Mouse (Mus musculus): ENCODE measurements at regions not wholly inside any gene's neighbourhood (a gene's known extent, or its start where the extent isn't known, plus 50 kb on each side); places are given as distances from the start of the nearest gene placed in this dataset.

DNA sequence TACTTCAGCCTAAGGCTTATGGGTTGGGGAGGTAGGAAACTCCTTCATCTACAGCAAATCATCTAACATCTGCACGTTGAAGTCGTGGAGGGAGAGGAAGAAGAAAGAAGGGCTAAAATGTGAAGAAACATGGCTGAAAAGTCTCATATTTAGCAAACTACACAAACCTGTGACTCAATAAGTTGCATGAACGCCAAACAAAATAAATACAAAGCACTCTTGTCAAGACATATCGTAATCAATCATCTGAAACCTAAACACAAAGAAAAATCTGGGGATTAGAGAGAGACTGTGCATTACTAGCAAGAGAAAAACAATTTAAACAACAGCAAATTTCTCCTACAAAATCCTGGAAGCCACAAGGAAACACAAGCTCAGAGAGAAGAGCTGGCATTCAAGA, 322.7 kb downstream of the Sorl1 start:
- Histone ChIP-seq H3K9me3 (ENCODE audit: control insufficient read depth, low read length) (no peaks in the 10 kb centered on the region), H3K27ac (ENCODE audit: low read depth, low read length) (no peak overlapping the region), H3K4me1 (ENCODE audit: control insufficient read depth, insufficient read depth, low read length) (peaks cover 4% of the 10 kb centered on the region; the same call in 1 of the 2 replicates), H3K36me3 (ENCODE audit: control insufficient read depth, insufficient read depth, low read length) (no peaks in the 10 kb centered on the region), H3K4me3 (ENCODE audit: low read depth, low read length) (no peak overlapping the region), H3K4me2 (ENCODE audit: low read depth) (no peak overlapping the region), H3K9ac (ENCODE audit: low read length) (no peak overlapping the region), H3K27me3 (ENCODE audit: control insufficient read depth, insufficient read depth, low read length) (no peaks in the 10 kb centered on the region)
- ATAC-seq (ENCODE audit: insufficient read depth, low FRiP score, low TSS enrichment) (no peak), DNase-seq (ENCODE audit: low spot score) (no peak)
- 91% methylated on average over 4 of the region's 4 CpGs for WGBS

DNA sequence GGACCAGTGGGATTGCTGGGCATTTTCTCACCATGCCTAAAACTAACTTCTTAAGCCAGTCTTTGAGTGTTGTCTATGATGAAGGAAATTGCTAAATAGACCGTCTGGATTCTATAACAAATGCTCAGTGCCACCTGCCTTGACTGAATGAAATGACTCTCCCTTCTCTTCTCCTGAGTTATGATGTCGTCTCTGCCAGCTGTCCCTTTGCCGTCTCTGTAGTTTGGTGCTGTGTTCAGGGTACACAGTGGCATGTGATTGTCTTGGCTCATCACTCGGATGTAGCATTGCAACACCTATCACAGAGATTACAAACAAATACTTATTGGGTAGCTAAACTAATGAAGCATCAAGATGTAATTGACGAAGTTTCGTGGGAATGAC, 331.3 kb downstream of the Sorl1 start:
- ATAC-seq (ENCODE audit: insufficient read depth, low FRiP score, low TSS enrichment) (no peak), DNase-seq (ENCODE audit: low spot score) (no peak)
- Histone ChIP-seq H3K27me3 (ENCODE audit: control insufficient read depth, insufficient read depth, low read length) (no peaks in the 10 kb centered on the region), H3K4me1 (ENCODE audit: control insufficient read depth, insufficient read depth, low read length) (no peaks in the 10 kb centered on the region), H3K9me3 (ENCODE audit: control insufficient read depth, low read length) (no peaks in the 10 kb centered on the region), H3K36me3 (ENCODE audit: control insufficient read depth, insufficient read depth, low read length) (no peaks in the 10 kb centered on the region), H3K4me3 (ENCODE audit: low read depth, low read length) (no peak overlapping the region), H3K9ac (ENCODE audit: low read length) (no peak overlapping the region), H3K27ac (ENCODE audit: low read depth, low read length) (no peak overlapping the region), H3K4me2 (ENCODE audit: low read depth) (no peak overlapping the region)
- 70% methylated on average over 6 of the region's 6 CpGs for WGBS

DNA sequence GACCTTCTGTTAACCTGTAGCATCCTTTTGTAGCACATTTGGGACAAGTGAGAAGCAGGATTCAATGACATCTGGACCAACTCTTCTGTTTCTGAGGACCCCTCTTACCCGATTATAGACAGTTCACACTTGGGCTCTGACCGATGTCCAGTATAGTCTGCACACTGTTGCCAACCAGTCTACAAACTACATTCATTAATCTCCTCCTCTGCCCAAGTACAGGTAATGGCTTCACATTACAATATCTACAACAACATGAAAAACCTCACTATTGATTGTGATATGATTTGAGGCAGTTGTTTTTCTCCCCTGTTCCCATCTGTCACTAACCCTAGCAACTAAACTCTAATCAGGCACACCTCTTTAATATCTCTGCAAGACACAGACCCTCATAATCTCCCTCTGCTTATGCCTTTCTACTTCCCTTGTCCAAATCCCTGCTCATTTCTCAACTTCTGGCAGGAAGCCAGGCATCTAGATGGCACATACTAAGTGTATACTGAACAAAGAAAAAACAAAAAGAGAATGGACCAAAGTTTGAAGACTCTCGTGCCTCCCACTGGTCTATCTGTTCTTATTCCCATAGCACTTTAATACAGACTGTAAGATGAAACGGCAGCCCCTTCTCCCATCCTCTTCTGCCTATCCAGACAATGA, 331.8 kb downstream of the Sorl1 start:
- no peak overlapping the region for H3K9ac ChIP-seq (ENCODE audit: low read length)
- H3K9me3 ChIP-seq (ENCODE audit: control insufficient read depth, low read length), result no peaks in the 10 kb centered on the region
- no peaks in the 10 kb centered on the region for H3K36me3 ChIP-seq (ENCODE audit: control insufficient read depth, insufficient read depth, low read length)
- H3K4me1 ChIP-seq (ENCODE audit: control insufficient read depth, insufficient read depth, low read length), result no peaks in the 10 kb centered on the region
- no peak overlapping the region for H3K4me2 ChIP-seq (ENCODE audit: low read depth)
- DNase-seq (ENCODE audit: low spot score), result no peak
- no peaks in the 10 kb centered on the region for H3K27me3 ChIP-seq (ENCODE audit: control insufficient read depth, insufficient read depth, low read length)
- WGBS, result 90% methylated on average over 4 of the region's 4 CpGs
- H3K4me3 ChIP-seq (ENCODE audit: low read depth, low read length), result no peak overlapping the region
- no peak for ATAC-seq (ENCODE audit: insufficient read depth, low FRiP score, low TSS enrichment)
- no peak overlapping the region for H3K27ac ChIP-seq (ENCODE audit: low read depth, low read length)

DNA sequence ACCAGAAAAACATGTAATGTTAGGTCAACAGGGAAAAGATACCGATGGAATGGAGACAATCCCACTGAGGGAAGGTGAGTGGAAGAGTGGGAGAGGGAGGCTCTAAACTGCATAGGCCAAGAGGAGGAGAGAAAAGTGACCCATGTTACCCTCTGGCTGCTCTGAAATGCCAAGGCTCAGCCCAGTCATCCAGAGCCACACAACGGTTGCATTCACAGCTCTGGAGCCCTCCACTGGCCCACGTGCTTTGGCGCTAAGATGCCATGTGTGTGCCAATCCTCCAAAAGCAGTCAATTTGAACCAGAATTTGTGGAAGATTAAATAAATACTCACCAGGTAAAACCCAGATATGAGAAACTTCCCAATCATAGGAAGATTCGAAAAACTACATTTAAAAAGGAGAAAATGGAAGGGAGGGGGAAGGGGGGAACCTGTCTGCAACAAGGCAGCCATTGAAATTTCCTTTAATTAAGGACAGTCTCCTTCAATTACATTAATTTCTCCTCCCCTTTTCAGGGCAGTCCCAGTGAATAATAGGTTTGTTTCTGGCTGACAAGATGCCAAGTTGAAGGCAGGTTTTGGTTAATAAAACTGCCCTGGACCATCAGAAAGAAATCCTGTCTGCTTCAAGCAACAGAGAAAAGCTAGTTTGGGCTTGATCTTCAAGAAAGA, 332.5 kb downstream of the Sorl1 start:
- H3K27me3 ChIP-seq (ENCODE audit: control insufficient read depth, insufficient read depth, low read length), result no peaks in the 10 kb centered on the region
- H3K9me3 ChIP-seq (ENCODE audit: control insufficient read depth, low read length), result no peaks in the 10 kb centered on the region
- ATAC-seq (ENCODE audit: insufficient read depth, low FRiP score, low TSS enrichment) (no peak), DNase-seq (ENCODE audit: low spot score) (no peak)
- H3K9ac ChIP-seq (ENCODE audit: low read length), result no peak overlapping the region
- no peak overlapping the region for H3K4me3 ChIP-seq (ENCODE audit: low read depth, low read length)
- no peak overlapping the region for H3K27ac ChIP-seq (ENCODE audit: low read depth, low read length)
- no peaks in the 10 kb centered on the region for H3K36me3 ChIP-seq (ENCODE audit: control insufficient read depth, insufficient read depth, low read length)
- no peaks in the 10 kb centered on the region for H3K4me1 ChIP-seq (ENCODE audit: control insufficient read depth, insufficient read depth, low read length)
- 92% methylated on average over 5 of the region's 5 CpGs for WGBS
- H3K4me2 ChIP-seq (ENCODE audit: low read depth), result no peak overlapping the region

DNA sequence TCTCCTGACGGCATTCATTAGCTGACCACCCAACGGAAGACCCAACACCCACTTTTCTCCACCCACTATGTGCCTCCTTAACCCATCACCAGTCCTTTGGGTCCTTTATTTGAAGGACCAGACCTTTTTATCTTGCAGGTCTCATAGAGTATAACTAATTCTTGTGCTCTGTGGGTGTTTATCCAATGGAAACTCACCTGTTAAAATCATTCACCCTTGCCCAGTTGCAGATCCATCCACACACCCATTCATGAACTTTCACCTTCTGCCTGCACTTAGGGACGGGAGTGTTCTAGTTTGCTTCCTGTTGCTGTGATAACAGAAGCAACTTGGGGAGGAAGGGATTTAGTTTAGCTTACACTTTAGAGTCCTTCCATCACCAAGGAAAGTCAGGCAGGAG, 339.0 kb downstream of the Sorl1 start:
- Histone ChIP-seq H3K9ac (ENCODE audit: low read length) (no peak overlapping the region), H3K27ac (ENCODE audit: low read depth, low read length) (no peak overlapping the region), H3K36me3 (ENCODE audit: control insufficient read depth, insufficient read depth, low read length) (no peaks in the 10 kb centered on the region), H3K4me3 (ENCODE audit: low read depth, low read length) (no peak overlapping the region), H3K27me3 (ENCODE audit: control insufficient read depth, insufficient read depth, low read length) (no peaks in the 10 kb centered on the region), H3K4me1 (ENCODE audit: control insufficient read depth, insufficient read depth, low read length) (no peaks in the 10 kb centered on the region), H3K4me2 (ENCODE audit: low read depth) (no peak overlapping the region), H3K9me3 (ENCODE audit: control insufficient read depth, low read length) (no peaks in the 10 kb centered on the region)
- ATAC-seq (ENCODE audit: insufficient read depth, low FRiP score, low TSS enrichment) (no peak), DNase-seq (ENCODE audit: low spot score) (no peak)
- WGBS, result 77% methylated on average over 3 of the region's 3 CpGs

DNA sequence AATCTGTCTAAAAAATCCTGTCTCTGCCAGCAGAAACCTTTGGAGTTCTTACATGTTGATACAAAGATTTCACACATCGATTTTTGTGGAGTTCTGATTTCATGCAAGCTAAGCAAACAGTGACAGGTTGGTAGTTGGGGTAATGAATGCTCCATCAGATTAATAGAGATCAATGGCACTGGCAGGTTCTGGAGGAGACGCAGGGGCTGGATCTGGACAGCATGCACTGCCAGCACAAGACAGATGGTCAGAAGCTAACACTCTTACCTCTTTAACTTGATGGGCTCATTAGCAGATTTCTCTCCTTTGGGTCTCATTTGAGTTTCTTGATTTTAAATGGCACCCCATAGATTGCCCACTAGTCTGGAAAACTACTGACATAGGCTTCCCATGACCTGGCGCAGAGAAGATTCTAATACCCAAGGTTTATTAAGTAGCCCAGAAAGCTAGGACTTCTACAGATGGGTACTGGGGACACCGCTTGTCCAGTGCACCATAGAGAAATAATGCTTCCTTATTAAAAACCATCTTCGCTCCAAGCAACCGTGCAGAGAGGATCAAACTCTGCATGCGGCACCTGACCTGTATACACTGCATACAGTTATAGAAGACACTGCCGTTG, 351.7 kb downstream of the Sorl1 start:
- no peak overlapping the region for H3K4me2 ChIP-seq (ENCODE audit: low read depth)
- 0 out of 2 replicates have a peak, but pooled peaks cover 2% of the 10 kb centered on the region for H3K9me3 ChIP-seq (ENCODE audit: control insufficient read depth, low read length)
- no peaks in the 10 kb centered on the region for H3K36me3 ChIP-seq (ENCODE audit: control insufficient read depth, insufficient read depth, low read length)
- H3K27ac ChIP-seq (ENCODE audit: low read depth, low read length), result no peak overlapping the region
- H3K4me3 ChIP-seq (ENCODE audit: low read depth, low read length), result no peak overlapping the region
- no peak for ATAC-seq (ENCODE audit: insufficient read depth, low FRiP score, low TSS enrichment)
- 91% methylated on average over 8 of the region's 8 CpGs for WGBS
- H3K9ac ChIP-seq (ENCODE audit: low read length), result no peak overlapping the region
- no peak for DNase-seq (ENCODE audit: low spot score)
- H3K4me1 ChIP-seq (ENCODE audit: control insufficient read depth, insufficient read depth, low read length), result no peaks in the 10 kb centered on the region
- no peaks in the 10 kb centered on the region for H3K27me3 ChIP-seq (ENCODE audit: control insufficient read depth, insufficient read depth, low read length)

DNA sequence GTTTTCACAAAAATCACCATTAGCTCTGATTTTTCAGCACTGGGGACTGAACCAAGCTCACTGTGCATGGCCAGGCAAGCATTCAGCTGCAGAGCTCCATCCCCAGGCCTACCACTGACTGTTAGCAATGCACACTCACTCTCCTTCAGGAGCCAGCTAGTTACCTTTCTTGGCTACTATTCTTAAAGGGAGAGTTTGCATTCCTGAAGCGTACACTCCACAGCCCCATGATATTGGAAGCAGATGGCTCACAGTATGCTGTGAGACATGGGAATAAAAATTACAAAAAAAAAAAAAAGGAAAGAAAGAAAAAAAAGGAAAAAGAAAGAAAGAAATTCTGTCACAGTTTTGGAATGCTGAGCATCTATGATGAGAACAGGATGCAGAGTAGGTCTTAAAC, 352.8 kb downstream of the Sorl1 start:
- 0 out of 2 replicates have a peak, but pooled peaks cover 2% of the 10 kb centered on the region for H3K9me3 ChIP-seq (ENCODE audit: control insufficient read depth, low read length)
- no peak for DNase-seq (ENCODE audit: low spot score)
- H3K4me2 ChIP-seq (ENCODE audit: low read depth), result no peak overlapping the region
- no peak for ATAC-seq (ENCODE audit: insufficient read depth, low FRiP score, low TSS enrichment)
- no peak overlapping the region for H3K27ac ChIP-seq (ENCODE audit: low read depth, low read length)
- H3K36me3 ChIP-seq (ENCODE audit: control insufficient read depth, insufficient read depth, low read length), result no peaks in the 10 kb centered on the region
- H3K9ac ChIP-seq (ENCODE audit: low read length), result no peak overlapping the region
- no peaks in the 10 kb centered on the region for H3K27me3 ChIP-seq (ENCODE audit: control insufficient read depth, insufficient read depth, low read length)
- H3K4me1 ChIP-seq (ENCODE audit: control insufficient read depth, insufficient read depth, low read length), result no peaks in the 10 kb centered on the region
- 89% methylated on average over 1 of the region's 1 CpGs for WGBS
- no peak overlapping the region for H3K4me3 ChIP-seq (ENCODE audit: low read depth, low read length)

DNA sequence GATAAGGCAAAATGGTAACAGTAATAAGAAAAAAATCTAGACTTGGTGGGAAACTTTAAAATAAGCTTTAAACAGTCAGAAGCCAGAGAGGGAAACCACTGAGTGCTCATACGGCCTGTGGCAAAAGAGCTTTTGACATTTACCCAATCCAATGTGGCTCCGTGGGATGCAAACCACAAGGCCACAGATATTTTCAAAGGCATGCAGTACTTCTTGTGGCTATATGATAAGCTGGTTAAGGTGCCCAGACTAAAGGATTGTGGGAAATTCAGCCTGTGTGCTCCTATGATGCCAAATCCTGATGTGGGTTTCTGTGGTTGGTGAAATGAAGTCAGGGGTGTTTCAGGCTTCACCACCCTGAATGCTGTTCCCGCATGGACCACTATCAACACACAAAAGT, 355.8 kb downstream of the Sorl1 start:
- DNase-seq (ENCODE audit: low spot score) (no peak), ATAC-seq (ENCODE audit: insufficient read depth, low FRiP score, low TSS enrichment) (no peak)
- no peak overlapping the region for H3K9ac ChIP-seq (ENCODE audit: low read length)
- H3K27me3 ChIP-seq (ENCODE audit: control insufficient read depth, insufficient read depth, low read length), result no peaks in the 10 kb centered on the region
- no peaks in the 10 kb centered on the region for H3K36me3 ChIP-seq (ENCODE audit: control insufficient read depth, insufficient read depth, low read length)
- H3K4me2 ChIP-seq (ENCODE audit: low read depth), result no peak overlapping the region
- H3K9me3 ChIP-seq (ENCODE audit: control insufficient read depth, low read length), result 0 out of 2 replicates have a peak, but pooled peaks cover 2% of the 10 kb centered on the region
- no peaks in the 10 kb centered on the region for H3K4me1 ChIP-seq (ENCODE audit: control insufficient read depth, insufficient read depth, low read length)
- 89% methylated on average over 3 of the region's 3 CpGs for WGBS
- H3K27ac ChIP-seq (ENCODE audit: low read depth, low read length), result no peak overlapping the region
- H3K4me3 ChIP-seq (ENCODE audit: low read depth, low read length), result no peak overlapping the region

DNA sequence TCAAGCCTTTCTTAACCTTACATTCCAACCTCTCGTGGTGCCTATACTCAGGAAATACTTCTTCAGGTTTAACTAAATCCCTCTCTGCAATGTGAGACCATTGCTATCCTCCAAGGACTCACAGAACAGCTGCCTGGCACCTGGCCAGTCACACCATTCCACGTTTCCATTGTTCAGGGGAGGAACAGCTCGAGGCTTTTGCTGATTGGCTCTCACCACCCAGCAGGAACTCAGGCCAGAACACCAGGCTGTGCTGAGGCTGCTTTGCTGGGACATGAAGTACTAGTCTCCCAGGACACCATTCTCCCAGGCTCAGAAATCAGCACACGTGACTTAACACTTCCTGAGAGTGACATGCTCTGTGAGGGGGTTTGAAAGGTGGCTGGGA, 357.6 kb downstream of the Sorl1 start:
- H3K4me3 ChIP-seq (ENCODE audit: low read depth, low read length), result no peak overlapping the region
- H3K27me3 ChIP-seq (ENCODE audit: control insufficient read depth, insufficient read depth, low read length), result no peaks in the 10 kb centered on the region
- H3K4me2 ChIP-seq (ENCODE audit: low read depth), result no peak overlapping the region
- ATAC-seq (ENCODE audit: insufficient read depth, low FRiP score, low TSS enrichment), result peak; percentile 68; the same call in 1 of the 2 replicates
- DNase-seq (ENCODE audit: low spot score), result peak; percentile 74
- no peak overlapping the region for H3K27ac ChIP-seq (ENCODE audit: low read depth, low read length)
- 37% methylated on average over 4 of the region's 4 CpGs for WGBS
- no peak overlapping the region for H3K9ac ChIP-seq (ENCODE audit: low read length)
- H3K9me3 ChIP-seq (ENCODE audit: control insufficient read depth, low read length), result 0 out of 2 replicates have a peak, but pooled peaks cover 2% of the 10 kb centered on the region
- no peaks in the 10 kb centered on the region for H3K4me1 ChIP-seq (ENCODE audit: control insufficient read depth, insufficient read depth, low read length)
- no peaks in the 10 kb centered on the region for H3K36me3 ChIP-seq (ENCODE audit: control insufficient read depth, insufficient read depth, low read length)
